Mouse (Mus musculus): ENCODE data around the gene Pcbp4. TPM values are rescaled to one million over a fixed set of nuclear protein-coding genes. Genes with fewer than 3 reads are reported as not detected.
"Not testable (repeated sequence)": the region's sequence is repeated elsewhere in the genome, so short reads cannot be mapped to it uniquely, and the experiment has no call there.

Gene Pcbp4
- polyA plus RNA-seq, 1 experiment from 2014 or later = 140 TPM

DNA sequence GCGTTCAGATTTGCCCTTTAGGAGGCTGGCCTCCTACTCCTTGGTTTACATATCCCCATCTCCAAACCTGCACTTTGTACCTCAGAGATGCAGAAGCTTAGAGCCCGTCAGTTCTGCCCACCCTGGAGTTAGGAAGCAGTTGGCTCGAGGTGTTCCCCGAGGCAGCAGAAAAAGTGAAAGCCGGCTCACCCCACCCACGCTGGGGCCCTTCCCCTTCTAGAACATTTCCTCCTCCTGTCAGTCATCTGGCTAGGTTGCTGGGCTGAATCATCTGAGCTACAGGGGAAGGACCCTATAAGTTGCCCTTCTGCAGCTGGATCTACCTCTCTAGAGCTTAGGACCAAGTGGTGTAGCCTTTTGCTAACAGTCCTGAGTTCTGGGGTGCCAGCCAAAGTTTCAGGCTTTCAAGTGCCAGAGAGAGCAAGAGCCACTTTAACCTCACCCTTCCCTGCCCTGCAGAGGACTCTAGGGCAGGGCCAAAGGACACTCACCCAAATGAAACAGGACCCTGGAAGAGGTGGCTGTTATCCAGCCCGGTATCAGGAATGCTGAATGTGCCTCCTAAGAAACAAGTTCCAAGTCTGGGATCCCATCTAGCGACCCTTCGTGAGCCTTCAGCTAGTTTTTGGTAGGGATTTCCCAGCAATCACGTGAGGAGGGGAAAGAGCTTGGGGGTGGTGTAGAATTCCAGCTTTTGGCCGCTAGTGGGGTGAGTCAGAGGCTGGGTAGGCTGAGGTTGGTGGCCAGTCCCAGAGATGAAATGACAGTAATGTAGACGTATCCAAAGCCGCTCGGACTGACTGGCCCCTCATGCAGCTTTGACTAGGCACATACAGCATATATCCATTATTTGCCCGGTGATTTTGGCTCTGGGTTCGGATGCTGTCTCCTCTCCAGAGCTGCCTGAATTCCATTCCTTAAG lies 23.2 kb downstream of the Pcbp4 start:
- Histone ChIP-seq H3K9ac (0 out of 2 replicates have a peak overlapping the region, but pooled peaks have one; percentile 18), H3K4me3 (replicated peaks) (peak overlapping the region; percentile 76), H3K9me3 (replicated peaks) (no peaks in the 10 kb centered on the region), H3K27ac (peak overlapping the region; percentile 83), H3K4me2 (peak overlapping the region; percentile 86), H3K4me1 (peaks cover 61% of the 10 kb centered on the region), H3K36me3 (peaks cover 11% of the 10 kb centered on the region), H3K27me3 (no peaks in the 10 kb centered on the region)
- 22% methylated on average over 16 of the region's 16 CpGs for WGBS
- ATAC-seq (replicated peaks; ENCODE audit: low FRiP score) = peak; percentile 41

DNA sequence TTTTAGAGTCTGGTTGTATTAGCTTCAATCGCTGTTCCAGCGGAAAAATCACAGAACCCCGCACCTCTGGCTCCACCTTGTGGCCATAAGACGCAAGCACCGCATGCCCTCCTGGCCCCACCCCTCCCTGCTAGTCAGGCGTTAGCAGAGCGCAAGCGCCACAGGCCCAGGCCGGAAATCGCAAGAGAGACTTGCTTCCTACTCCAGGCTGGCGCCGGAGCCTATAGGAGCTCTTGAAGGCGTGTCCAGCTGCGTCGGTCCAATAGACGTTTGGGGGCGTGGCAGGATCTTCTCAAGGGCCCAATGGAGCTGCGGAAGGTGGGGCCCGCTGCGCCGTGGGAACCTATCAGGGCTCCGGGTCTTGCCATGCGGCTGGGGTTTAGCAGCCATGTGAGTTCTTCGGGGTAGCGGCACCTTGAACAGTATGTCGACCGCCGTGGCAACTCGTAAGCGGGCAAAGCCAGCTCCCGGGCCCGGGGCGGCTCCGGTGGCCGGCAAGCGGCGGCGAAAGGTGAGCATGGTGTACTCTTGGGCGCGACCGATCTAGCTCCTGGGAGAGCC lies 23.9 kb downstream of the Pcbp4 start, which contains the start of gene Parp3:
Parp3 (minus strand) TSS at position 26 of the 561 bp plus-strand sequence.
- peak; percentile 98 for ATAC-seq (replicated peaks; ENCODE audit: low FRiP score)
- WGBS = 0% methylated on average over 40 of the region's 41 CpGs

DNA sequence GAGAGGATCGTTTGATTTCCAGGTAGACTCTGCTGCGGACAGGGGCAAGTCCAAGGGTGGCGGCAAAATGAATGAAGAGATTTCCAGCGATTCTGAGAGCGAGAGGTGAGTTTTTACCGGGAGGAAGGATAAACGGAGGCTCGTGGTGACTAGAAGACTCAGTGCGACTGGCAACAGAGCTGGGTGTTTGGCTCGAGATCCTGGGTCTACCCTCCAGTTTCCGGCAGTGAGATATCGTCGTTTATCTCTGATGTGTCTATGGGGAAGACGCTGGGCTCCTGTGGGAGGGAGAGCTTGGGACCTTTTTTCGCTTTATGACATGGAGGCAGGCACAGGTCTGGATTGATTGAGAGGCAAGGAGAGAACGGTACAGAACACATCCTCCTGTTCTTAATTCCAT lies 24.6 kb downstream of the Pcbp4 start:
- Histone ChIP-seq H3K9me3 (replicated peaks) (no peaks in the 10 kb centered on the region), H3K27ac (0 out of 2 replicates have a peak overlapping the region, but pooled peaks have one; percentile 16), H3K9ac (peak overlapping the region; percentile 65), H3K4me1 (peaks cover 47% of the 10 kb centered on the region), H3K4me3 (replicated peaks) (peak overlapping the region; percentile 76), H3K36me3 (peaks cover 22% of the 10 kb centered on the region), H3K4me2 (peak overlapping the region; percentile 86), H3K27me3 (no peaks in the 10 kb centered on the region)
- 3% methylated on average over 16 of the region's 16 CpGs for WGBS
- no peak for ATAC-seq (replicated peaks; ENCODE audit: low FRiP score)

More for the DNA sequence above, 23.9 kb downstream of the Pcbp4 start, which contains the start of gene Parp3:
- peaks cover 16% of the 10 kb centered on the region for H3K36me3 ChIP-seq
- H3K9ac ChIP-seq = peak within 1 kb of the TSS; percentile 65
- peaks cover 53% of the 10 kb centered on the region for H3K4me1 ChIP-seq
- peak within 1 kb of the TSS; percentile 86 for H3K4me2 ChIP-seq
- peak within 1 kb of the TSS; percentile 76 for H3K4me3 ChIP-seq (replicated peaks)
- H3K27me3 ChIP-seq = no peaks in the 10 kb centered on the region
- H3K27ac ChIP-seq = peak within 1 kb of the TSS; percentile 83
- no peaks in the 10 kb centered on the region for H3K9me3 ChIP-seq (replicated peaks)

DNA sequence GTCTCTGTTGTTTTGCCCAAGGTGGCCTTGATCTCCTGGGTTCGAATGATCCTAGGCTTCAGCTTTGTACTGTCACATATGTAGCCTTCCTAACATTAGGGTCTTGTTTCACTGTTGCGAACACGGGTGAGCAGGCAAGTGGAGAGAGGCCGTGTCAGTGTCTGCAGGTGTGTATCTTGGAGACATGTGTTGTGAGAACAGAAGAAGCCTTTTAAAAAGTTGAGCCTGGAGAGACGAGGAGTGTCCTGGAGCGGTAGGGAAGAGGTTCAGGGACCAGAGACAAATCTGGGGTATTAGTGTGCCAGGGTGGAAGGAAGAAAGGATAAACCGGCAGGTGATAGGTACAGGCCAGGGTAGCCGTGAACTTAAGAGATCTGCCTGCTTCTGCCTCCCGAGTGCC lies 25.0 kb downstream of the Pcbp4 start:
- peaks cover 45% of the 10 kb centered on the region for H3K4me1 ChIP-seq
- no peak overlapping the region for H3K27ac ChIP-seq
- WGBS = 73% methylated on average over 9 of the region's 9 CpGs
- peak overlapping the region; percentile 76 for H3K4me3 ChIP-seq (replicated peaks)
- peak overlapping the region; percentile 86 for H3K4me2 ChIP-seq
- H3K9ac ChIP-seq = peak overlapping the region; percentile 65
- no peak for ATAC-seq (replicated peaks; ENCODE audit: low FRiP score)
- peaks cover 27% of the 10 kb centered on the region for H3K36me3 ChIP-seq
- no peaks in the 10 kb centered on the region for H3K27me3 ChIP-seq
- no peaks in the 10 kb centered on the region for H3K9me3 ChIP-seq (replicated peaks)

DNA sequence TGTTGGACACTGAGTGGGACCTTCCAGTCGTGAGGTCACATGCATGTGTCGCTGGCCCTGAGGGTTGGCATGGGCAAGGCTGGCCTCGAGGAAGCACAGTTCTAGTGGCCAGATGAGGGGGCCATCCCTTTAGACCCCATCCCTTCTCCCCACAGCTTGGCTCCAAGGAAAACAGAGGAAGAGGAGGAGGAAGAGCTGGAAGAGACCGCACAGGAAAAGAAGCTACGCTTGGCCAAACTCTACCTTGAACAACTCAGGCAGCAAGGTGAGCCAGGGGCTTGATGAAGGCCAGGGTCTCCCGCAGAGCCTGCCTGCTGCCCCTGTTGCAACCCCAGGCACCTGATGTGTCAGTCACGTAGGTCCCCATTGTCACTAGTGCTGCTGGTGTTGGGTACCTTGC lies 27.4 kb downstream of the Pcbp4 start:
- 92% methylated on average over 7 of the region's 7 CpGs for WGBS
- Histone ChIP-seq H3K4me2 (no peak overlapping the region), H3K27ac (no peak overlapping the region), H3K27me3 (no peaks in the 10 kb centered on the region), H3K36me3 (peaks cover 51% of the 10 kb centered on the region), H3K9ac (no peak overlapping the region), H3K9me3 (replicated peaks) (no peaks in the 10 kb centered on the region), H3K4me3 (replicated peaks) (no peak overlapping the region), H3K4me1 (peaks cover 21% of the 10 kb centered on the region)
- ATAC-seq (replicated peaks; ENCODE audit: low FRiP score) = no peak

DNA sequence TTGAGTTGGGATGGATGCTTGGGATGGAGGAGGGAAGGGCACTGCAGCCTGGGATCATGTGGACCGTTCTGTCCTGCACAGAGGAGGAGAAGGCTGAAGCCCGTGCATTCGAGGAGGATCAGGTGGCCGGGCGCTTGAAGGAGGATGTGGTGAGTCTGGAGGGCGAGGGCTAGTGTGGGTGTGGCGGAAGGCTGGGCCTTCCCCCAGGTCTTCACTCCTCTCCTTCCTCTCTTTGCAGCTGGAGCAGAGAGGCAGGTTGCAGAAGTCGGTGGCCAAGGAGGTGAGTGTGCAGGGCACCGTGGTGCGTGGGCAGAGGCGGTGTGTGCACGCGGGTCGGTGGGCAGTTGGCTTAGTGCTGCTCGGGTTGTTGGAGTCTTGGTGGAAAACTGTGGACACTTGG lies 28.0 kb downstream of the Pcbp4 start:
- Histone ChIP-seq H3K36me3 (peaks cover 56% of the 10 kb centered on the region), H3K27me3 (no peaks in the 10 kb centered on the region), H3K4me3 (replicated peaks) (no peak overlapping the region), H3K9me3 (replicated peaks) (no peaks in the 10 kb centered on the region), H3K4me1 (peaks cover 16% of the 10 kb centered on the region), H3K4me2 (no peak overlapping the region), H3K27ac (no peak overlapping the region), H3K9ac (no peak overlapping the region)
- WGBS = 87% methylated on average over 15 of the region's 15 CpGs
- ATAC-seq (replicated peaks; ENCODE audit: low FRiP score) = no peak

DNA sequence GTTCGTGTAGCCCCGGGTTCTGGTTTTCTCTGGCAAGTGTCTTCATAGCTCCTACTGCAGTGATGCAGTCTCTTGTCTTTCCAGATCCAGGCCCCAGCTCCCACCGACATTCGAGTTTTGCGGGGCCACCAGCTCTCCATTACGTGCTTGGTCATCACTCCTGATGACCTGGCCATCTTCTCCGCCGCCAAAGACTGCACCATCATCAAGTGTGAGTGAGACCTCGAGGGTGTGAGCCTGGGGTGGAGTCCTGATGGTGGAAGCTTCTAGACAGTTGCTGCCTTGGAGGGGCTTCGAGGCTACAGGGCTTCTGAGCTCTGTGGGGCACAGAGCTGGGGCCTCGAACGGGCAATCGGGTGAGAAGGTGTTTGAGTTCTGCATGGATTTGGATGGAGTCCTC lies 28.6 kb downstream of the Pcbp4 start:
- 92% methylated on average over 13 of the region's 13 CpGs for WGBS
- Histone ChIP-seq H3K4me2 (no peak overlapping the region), H3K4me3 (replicated peaks) (no peak overlapping the region), H3K9ac (no peak overlapping the region), H3K36me3 (peaks cover 62% of the 10 kb centered on the region), H3K9me3 (replicated peaks) (no peaks in the 10 kb centered on the region), H3K27me3 (no peaks in the 10 kb centered on the region), H3K4me1 (peaks cover 10% of the 10 kb centered on the region), H3K27ac (no peak overlapping the region)
- ATAC-seq (replicated peaks; ENCODE audit: low FRiP score) = no peak

DNA sequence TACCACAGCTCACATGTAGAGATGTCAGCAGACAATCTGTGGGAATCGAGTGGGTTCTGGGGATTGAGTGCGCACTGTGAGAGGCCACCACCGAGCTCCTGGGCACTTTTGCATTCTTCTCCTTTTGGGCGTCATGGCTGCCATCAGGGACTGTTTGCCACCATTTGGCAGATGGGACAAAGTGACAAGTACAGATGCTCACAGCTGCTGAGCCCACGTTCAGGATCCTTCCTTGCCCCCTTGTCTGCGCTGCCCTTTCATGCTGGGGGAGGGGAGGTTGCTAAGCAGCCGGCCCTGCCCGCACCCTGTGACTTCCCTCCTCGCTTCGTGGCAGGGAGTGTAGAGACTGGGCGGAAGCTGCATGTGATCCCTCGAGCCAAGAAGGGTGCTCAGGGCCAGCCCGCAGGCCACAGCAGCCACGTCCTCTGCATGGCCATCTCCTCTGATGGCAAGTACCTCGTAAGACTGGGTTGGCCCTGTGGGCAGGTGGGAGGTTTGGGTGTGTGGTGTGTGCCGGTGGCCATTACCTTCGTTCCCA lies 29.6 kb downstream of the Pcbp4 start:
- Histone ChIP-seq H3K4me2 (no peak overlapping the region), H3K27ac (no peak overlapping the region), H3K27me3 (no peaks in the 10 kb centered on the region), H3K9ac (no peak overlapping the region), H3K9me3 (replicated peaks) (no peaks in the 10 kb centered on the region), H3K4me3 (replicated peaks) (no peak overlapping the region), H3K36me3 (peaks cover 62% of the 10 kb centered on the region), H3K4me1 (peaks cover 7% of the 10 kb centered on the region)
- no peak for ATAC-seq (replicated peaks; ENCODE audit: low FRiP score)
- 86% methylated on average over 17 of the region's 17 CpGs for WGBS

DNA sequence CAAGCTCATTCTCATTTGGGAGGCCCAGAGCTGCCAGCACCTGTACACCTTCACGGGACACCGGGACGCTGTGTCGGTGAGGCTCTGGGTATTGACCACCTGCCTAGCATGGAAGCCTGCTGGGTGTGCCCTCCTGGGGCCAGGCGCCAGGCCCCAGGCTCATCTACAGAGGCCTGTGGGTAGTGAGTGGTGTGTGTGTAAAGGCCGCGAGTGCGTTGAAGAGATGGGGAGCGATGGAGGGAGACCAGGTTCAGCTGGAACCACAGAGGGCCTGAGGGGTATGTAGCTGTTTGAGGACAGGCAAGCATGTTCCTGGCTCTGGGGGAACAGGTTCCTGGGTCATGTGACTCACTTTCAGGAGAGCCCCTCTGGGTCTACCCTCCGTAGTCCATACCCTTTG lies 30.0 kb downstream of the Pcbp4 start:
- Histone ChIP-seq H3K4me3 (replicated peaks) (no peak overlapping the region), H3K36me3 (peaks cover 62% of the 10 kb centered on the region), H3K9ac (no peak overlapping the region), H3K27ac (no peak overlapping the region), H3K9me3 (replicated peaks) (no peaks in the 10 kb centered on the region), H3K4me1 (peaks cover 2% of the 10 kb centered on the region), H3K4me2 (no peak overlapping the region), H3K27me3 (no peaks in the 10 kb centered on the region)
- ATAC-seq (replicated peaks; ENCODE audit: low FRiP score) = no peak
- 98% methylated on average over 10 of the region's 10 CpGs for WGBS

DNA sequence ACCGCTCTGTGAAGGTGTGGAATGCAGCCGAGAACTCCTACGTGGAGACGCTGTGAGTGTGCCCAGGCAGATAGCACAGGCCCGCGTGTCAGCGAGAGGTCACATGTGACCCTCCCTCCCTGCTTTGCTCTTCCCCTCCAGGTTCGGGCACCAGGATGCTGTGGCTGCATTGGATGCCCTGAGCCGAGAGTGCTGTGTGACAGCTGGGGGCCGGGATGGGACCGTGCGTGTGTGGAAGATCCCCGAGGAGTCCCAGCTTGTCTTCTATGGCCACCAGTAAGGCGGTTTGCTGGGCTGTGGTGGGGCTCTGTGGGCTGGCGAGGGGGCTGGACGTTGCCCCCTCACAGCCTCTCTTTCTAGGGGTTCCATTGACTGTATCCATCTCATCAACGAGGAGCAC lies 30.5 kb downstream of the Pcbp4 start:
- Histone ChIP-seq H3K4me3 (replicated peaks) (no peak overlapping the region), H3K4me2 (no peak overlapping the region), H3K36me3 (peaks cover 62% of the 10 kb centered on the region), H3K9ac (no peak overlapping the region), H3K9me3 (replicated peaks) (no peaks in the 10 kb centered on the region), H3K27ac (no peak overlapping the region), H3K27me3 (no peaks in the 10 kb centered on the region), H3K4me1 (no peaks in the 10 kb centered on the region)
- WGBS = 90% methylated on average over 17 of the region's 17 CpGs
- no peak for ATAC-seq (replicated peaks; ENCODE audit: low FRiP score)

DNA sequence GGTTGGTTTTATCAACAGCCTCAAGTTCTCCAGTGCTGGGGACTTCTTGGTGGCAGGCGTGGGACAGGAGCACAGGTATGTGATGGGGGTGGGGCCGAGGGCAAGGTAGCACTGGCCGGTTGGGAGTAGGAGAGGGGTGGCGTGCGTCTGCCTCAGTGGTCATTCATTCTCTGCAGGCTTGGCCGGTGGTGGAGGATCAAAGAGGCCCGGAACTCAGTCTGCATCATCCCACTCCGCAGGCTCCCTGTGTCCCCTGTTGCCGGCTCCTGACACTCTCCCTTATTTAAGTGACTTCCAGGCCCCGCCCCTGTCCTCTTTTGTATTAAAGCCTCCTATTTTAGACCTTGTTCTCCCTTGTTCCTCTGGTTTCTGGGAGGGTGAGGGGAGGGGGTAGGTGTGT lies 32.0 kb downstream of the Pcbp4 start:
- Histone ChIP-seq H3K27me3 (no peaks in the 10 kb centered on the region), H3K4me1 (no peaks in the 10 kb centered on the region), H3K9ac (no peak overlapping the region), H3K27ac (no peak overlapping the region), H3K4me2 (no peak overlapping the region), H3K4me3 (replicated peaks) (no peak overlapping the region), H3K9me3 (replicated peaks) (no peaks in the 10 kb centered on the region), H3K36me3 (peaks cover 62% of the 10 kb centered on the region)
- WGBS = 87% methylated on average over 10 of the region's 10 CpGs
- ATAC-seq (replicated peaks; ENCODE audit: low FRiP score) = no peak

DNA sequence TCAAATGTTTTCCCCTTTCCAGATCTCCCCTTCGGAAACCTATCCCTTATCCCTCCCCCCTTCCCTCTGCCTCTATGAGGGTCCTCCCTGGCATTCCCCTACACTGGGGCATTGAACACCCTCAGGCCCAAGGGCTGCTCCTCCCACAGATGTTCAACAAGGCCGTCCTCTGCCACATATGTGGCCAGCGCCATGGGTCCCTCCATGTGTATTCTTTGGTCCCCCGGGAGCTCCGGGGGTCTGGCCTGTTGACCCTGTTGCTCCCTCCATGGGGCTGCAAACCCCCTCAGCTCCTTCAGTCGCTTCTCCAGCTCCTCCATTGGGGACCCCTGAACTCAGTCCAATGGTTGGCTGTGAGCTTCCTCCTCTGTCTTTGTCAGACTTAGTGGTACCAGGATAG lies 34.5 kb downstream of the Pcbp4 start:
- H3K4me2 ChIP-seq; H3K9ac ChIP-seq; H3K4me1 ChIP-seq; H3K27me3 ChIP-seq; H3K27ac ChIP-seq; ATAC-seq (replicated peaks; ENCODE audit: low FRiP score); H3K9me3 ChIP-seq (replicated peaks); H3K4me3 ChIP-seq (replicated peaks): not testable (repeated sequence)
- 85% methylated on average over 6 of the region's 6 CpGs for WGBS
- peaks cover 40% of the 10 kb centered on the region for H3K36me3 ChIP-seq
